18 mouse cellular contexts compared by ENCODE assay signal in genomic region chr1:132380550-132381100, GRCm38 (mm10). TPM values are rescaled to one million over a fixed set of nuclear protein-coding genes. Genes with fewer than 3 reads are reported as not detected.
DNase-seq lines count a peak whose midpoint lies in the region; ATAC-seq and TF ChIP-seq lines count a peak whose summit lies in the region.
"Had no signal": no experiment of that assay in that cellular context is flagged by ENCODE, and none has a peak within 500 bp of the region (broad histone marks: within the 10 kb centered on the region; RNA-seq: fewer than 3 reads in every experiment).

No protein-coding gene starts in this region.

- no peaks in the 10 kb centered on the region for H3K27me3 ChIP-seq in erythroblast, embryonic 14.5 days (ENCODE audit: control insufficient read depth)
- no peaks in the 10 kb centered on the region for H3K27me3 ChIP-seq in liver, postnatal 0 days (ENCODE audit: insufficient read depth, low read length)
- H3K27me3 ChIP-seq in forebrain, embryonic 12.5 days: no peaks in the 10 kb centered on the region
- H3K27me3 ChIP-seq: embryonic facial prominence, embryonic 13.5 days; heart, embryonic 15.5 days; limb, embryonic 15.5 days; neural tube, embryonic 12.5 days had no signal

- H3K4me3 ChIP-seq in erythroblast, embryonic 14.5 days (replicated peaks): peak overlapping the region; percentile 43
- no peak overlapping the region for H3K4me3 ChIP-seq in layer of hippocampus, adult 2 months
- no peak overlapping the region for H3K4me3 ChIP-seq in bone marrow, adult 2 months (replicated peaks; ENCODE audit: control insufficient read depth, low read depth, low read length)
- H3K4me3 ChIP-seq in liver, postnatal 0 days (ENCODE audit: low read depth, low read length): no peak overlapping the region
- no peak overlapping the region for H3K4me3 ChIP-seq in forebrain, embryonic 12.5 days (replicated peaks)
- H3K4me3 ChIP-seq: embryonic facial prominence, embryonic 13.5 days; heart, embryonic 15.5 days; limb, embryonic 15.5 days; neural tube, embryonic 12.5 days had no signal

- peaks cover 99% of the 10 kb centered on the region for H3K36me3 ChIP-seq in erythroblast, embryonic 14.5 days (ENCODE audit: control insufficient read depth)
- H3K36me3 ChIP-seq in liver, postnatal 0 days (replicated peaks; ENCODE audit: insufficient read depth, low read length): peaks cover 5% of the 10 kb centered on the region
- H3K36me3 ChIP-seq in forebrain, embryonic 12.5 days (replicated peaks): peaks cover 50% of the 10 kb centered on the region

- 78% methylated on average over 27 of the region's 27 CpGs for WGBS in bone marrow, adult 2 months
- WGBS in liver, postnatal 0 days (ENCODE audit: insufficient replicate concordance): 84% methylated on average over 27 of the region's 27 CpGs
- WGBS in forebrain, embryonic 12.5 days: 88% methylated on average over 27 of the region's 27 CpGs

- peaks cover 100% of the 10 kb centered on the region for H3K4me1 ChIP-seq in erythroblast, embryonic 14.5 days (ENCODE audit: control insufficient read depth)
- peaks cover 4% of the 10 kb centered on the region; the same call in 1 of the 2 replicates for H3K4me1 ChIP-seq in bone marrow, adult 2 months (ENCODE audit: control insufficient read depth, insufficient read depth, low read length)
- H3K4me1 ChIP-seq in liver, postnatal 0 days (ENCODE audit: insufficient read depth): peaks cover 28% of the 10 kb centered on the region
- H3K4me1 ChIP-seq in forebrain, embryonic 12.5 days: peaks cover 30% of the 10 kb centered on the region

- TF ChIP-seq POLR2A in bone marrow, adult 2 months (IDR thresholded peaks at IDR 0.05; ENCODE audit: borderline replicate concordance, control insufficient read depth, low read depth, low read length): 0 out of 2 replicates have a peak, but pooled peaks have one; percentile 15

- H3K4me2 ChIP-seq in liver, postnatal 0 days (ENCODE audit: low read depth, low read length): peak overlapping the region; percentile 59; the same call in 1 of the 2 replicates
- no peak overlapping the region for H3K4me2 ChIP-seq in forebrain, embryonic 12.5 days
- H3K4me2 ChIP-seq: embryonic facial prominence, embryonic 13.5 days; heart, embryonic 15.5 days; limb, embryonic 15.5 days; neural tube, embryonic 12.5 days had no signal

- no peak overlapping the region for H3K9ac ChIP-seq in liver, postnatal 0 days (replicated peaks)
- H3K9ac ChIP-seq in forebrain, embryonic 12.5 days: no peak overlapping the region
- H3K9ac ChIP-seq: embryonic facial prominence, embryonic 13.5 days; heart, embryonic 15.5 days; limb, embryonic 15.5 days; neural tube, embryonic 12.5 days had no signal

- no peaks in the 10 kb centered on the region for H3K9me3 ChIP-seq in erythroblast, embryonic 14.5 days (ENCODE audit: control insufficient read depth, low read length)
- H3K9me3 ChIP-seq in liver, postnatal 0 days (ENCODE audit: low read length): no peaks in the 10 kb centered on the region
- no peaks in the 10 kb centered on the region for H3K9me3 ChIP-seq in forebrain, embryonic 12.5 days
- H3K9me3 ChIP-seq: embryonic facial prominence, embryonic 13.5 days; heart, embryonic 15.5 days; limb, embryonic 15.5 days; neural tube, embryonic 12.5 days had no signal

- TF ChIP-seq CTCF in layer of hippocampus, adult 2 months (conservative IDR thresholded peaks at IDR 0.05): no peak
- TF ChIP-seq CTCF in bone marrow, adult 2 months (IDR thresholded peaks at IDR 0.05; ENCODE audit: control insufficient read depth, insufficient read depth, low read length): no peak
- no peak for TF ChIP-seq CTCF in liver, postnatal 0 days (IDR thresholded peaks at IDR 0.05; ENCODE audit: low read depth)

- H3K27ac ChIP-seq in layer of hippocampus, adult 2 months: peak overlapping the region; percentile 61
- H3K27ac ChIP-seq in bone marrow, adult 2 months (ENCODE audit: control insufficient read depth, insufficient read depth, low read depth, low read length, poor library complexity): peak overlapping the region; percentile 36; the same call in 1 of the 2 replicates
- no peak overlapping the region for H3K27ac ChIP-seq in liver, postnatal 0 days (ENCODE audit: low read depth)
- H3K27ac ChIP-seq in forebrain, embryonic 12.5 days: no peak overlapping the region
- H3K27ac ChIP-seq: embryonic facial prominence, embryonic 13.5 days; heart, embryonic 15.5 days; hindbrain, postnatal 0 days; limb, embryonic 15.5 days; macrophage; neural tube, embryonic 12.5 days had no signal

- no peak for DNase-seq in layer of hippocampus, adult 2 months (ENCODE audit: low spot score in 2 of 2)
- no peak for DNase-seq in layer of hippocampus, adult 11-12 months (ENCODE audit: low spot score)
- DNase-seq in liver, postnatal 0 days: no peak
- DNase-seq in B cell, adult 2 months: no peak
- DNase-seq: kidney, adult 2 months; right cerebral cortex, postnatal 4 days; thymus, postnatal 36 days had no signal

- ATAC-seq in erythroblast, adult 5-6 weeks (replicated peaks; ENCODE audit: low FRiP score, poor library complexity, severe bottlenecking): no peak
- no peak for ATAC-seq in liver, postnatal 0 days
- no peak for ATAC-seq in forebrain, embryonic 12.5 days (ENCODE audit: low FRiP score)
- ATAC-seq: forebrain, embryonic 16.5 days; hindbrain, postnatal 0 days had no signal

- TF ChIP-seq EP300 in liver, postnatal 0 days (IDR thresholded peaks at IDR 0.05; ENCODE audit: low read depth): no peak

RNA-seq across cellular contexts. Expression of gene Tmcc2, which starts 10.5 kb away (rescaled TPM):
- 409 and 495 TPM in 2 replicates for polyA plus RNA-seq in erythroblast, embryonic 14.5 days (2012)
- 2,859 and 3,164 TPM in 2 replicates for total RNA-seq in erythroblast, adult 5-6 weeks (2015; ENCODE audit: low replicate concordance)
- 5,593 and 6,096 TPM in 2 replicates for total RNA-seq in erythroblast, adult 5-6 weeks (2017; ENCODE audit: low replicate concordance)
- 100 to 1,000 TPM; 242 to 256 TPM for total RNA-seq in layer of hippocampus, adult 2 months (2021)
- 246 and 316 TPM in 2 replicates for polyA plus RNA-seq in bone marrow, adult 2 months (2011; ENCODE audit: insufficient read depth, insufficient read length, low replicate concordance, missing spikeins)
- 154 TPM in 2 replicates for polyA plus RNA-seq in liver, postnatal 0 days (2015; fragmentation: Nextera tagmentation; extraction: Ambion mirVana)
- polyA plus RNA-seq in forebrain, embryonic 12.5 days (2016; fragmentation: Nextera tagmentation; extraction: Ambion mirVana): 24.0 and 26.9 TPM in 2 replicates

RNA-seq across cellular contexts. Expression of gene Dstyk, which starts 36.7 kb away (rescaled TPM):
- polyA plus RNA-seq in erythroblast, embryonic 14.5 days (2012): 0.07 and 0.09 TPM in 2 replicates
- total RNA-seq in erythroblast, adult 5-6 weeks (2015; ENCODE audit: low replicate concordance): 36.8 and 37.3 TPM in 2 replicates
- 46.4 and 59.1 TPM in 2 replicates for total RNA-seq in erythroblast, adult 5-6 weeks (2017; ENCODE audit: low replicate concordance)
- total RNA-seq in layer of hippocampus, adult 2 months (2021): 10 to 100 TPM; 49.0 to 50.2 TPM
- 9.6 and 13.7 TPM in 2 replicates for polyA plus RNA-seq in bone marrow, adult 2 months (2011; ENCODE audit: insufficient read depth, insufficient read length, low replicate concordance, missing spikeins)
- polyA plus RNA-seq in liver, postnatal 0 days (2015; fragmentation: Nextera tagmentation; extraction: Ambion mirVana): 2.3 and 2.9 TPM in 2 replicates
- polyA plus RNA-seq in forebrain, embryonic 12.5 days (2016; fragmentation: Nextera tagmentation; extraction: Ambion mirVana): 14.7 and 16.1 TPM in 2 replicates

Comparison
In these comparisons a context has a peak if more than half of its experiments do, and no peak if none do; other contexts are left out.
1. H3K27ac ChIP-seq: peak in layer of hippocampus, adult 2 months (single experiment) and bone marrow, adult 2 months (single experiment); none in liver, postnatal 0 days (single experiment) and forebrain, embryonic 12.5 days (single experiment).